Mouse (Mus musculus) gastrocnemius, postnatal 36 days (tissue): ENCODE results near the gene Pex16. TPM values are rescaled to one million over a fixed set of nuclear protein-coding genes. Genes with fewer than 3 reads are reported as not detected.

ENCODE experiments used
- DNase-seq, 2 experiments: peaks; one replicate each; pipeline ENCODE4 v3.0.0; 2022
- intact Hi-C: fragments of 180-260 bp; cut with DNase I; formaldehyde crosslinking; loops from one replicate; pipeline ENCODE4 v1.15.1; 2025
- microRNA-seq, 2 experiments: library from miRNA; unstranded; fragments of <30 nt; microRNA quantifications; one replicate each; pipeline ENCODE4 v1.2.0; 2021
- total RNA-seq, 2 experiments: library from RNA; stranded (reverse); gene quantifications; 2 replicates each; pipeline ENCODE4 v1.2.3; 2021

The Pex16 gene
- total RNA-seq, 2 experiments from 2014 or later: 14.1 to 23.0 TPM

GRCm38 (mm10) chr2:92404737-92405136 is 30.3 kb downstream of the Pex16 start:
- intact Hi-C loops: no loop called here
- no peak for DNase-seq

GRCm38 (mm10) chr2:92405687-92406086 is 31.2 kb downstream of the Pex16 start:
- intact Hi-C loops: no loop called here
- DNase-seq: no peak

- intact Hi-C loops: no loop called here
- no peak for DNase-seq
Measured at GRCm38 (mm10) chr2:92408309-92409045, 34.0 kb downstream of the Pex16 start.

- intact Hi-C loops: no loop called here
Measured at GRCm38 (mm10) chr2:92411705-92412104, 37.2 kb downstream of the Pex16 start.

GRCm38 (mm10) chr2:92421723-92422387 is 47.4 kb downstream of the Pex16 start:
- intact Hi-C loops: no loop called here
- DNase-seq: no peak

More at GRCm38 (mm10) chr2:92411705-92412104, 37.2 kb downstream of the Pex16 start:
- no peak for DNase-seq

- DNase-seq: no peak
- intact Hi-C loops: no loop called here
Measured at GRCm38 (mm10) chr2:92422388-92423135, 48.1 kb downstream of the Pex16 start.

- DNase-seq: no peak
- intact Hi-C loops: no loop called here
Measured at GRCm38 (mm10) chr2:92423156-92423555, 48.7 kb downstream of the Pex16 start.

- peak; percentile 91 to 96 for DNase-seq
- intact Hi-C loops: no loop called here
Measured at GRCm38 (mm10) chr2:92423702-92424461, 49.4 kb downstream of the Pex16 start.

- peak; percentile 46 to 53 for DNase-seq
- intact Hi-C loops: no loop called here
Measured at GRCm38 (mm10) chr2:92424462-92425308, 50.2 kb downstream of the Pex16 start.

GRCm38 (mm10) chr2:92425366-92425765 is 50.9 kb downstream of the Pex16 start:
- no peak for DNase-seq
- intact Hi-C loops: no loop called here

GRCm38 (mm10) chr2:92426426-92426825 is 52.0 kb downstream of the Pex16 start:
- intact Hi-C loops: no loop called here
- DNase-seq: peak in 1 of 2 experiments; percentile 51

GRCm38 (mm10) chr2:92427882-92428281 is 53.4 kb downstream of the Pex16 start:
- DNase-seq: peak; percentile 38 to 50
- intact Hi-C loops: no loop called here

- intact Hi-C loops: loop anchor here (10.0 kb wide), 1 partner anchor 375 kb away; no protein-coding TSS in a partner anchor
- no peak for DNase-seq
Measured at GRCm38 (mm10) chr2:92430089-92430488, 55.6 kb downstream of the Pex16 start.

Small RNA genes lying within 50 kb of the gene (microRNA-seq; reads per million reads assigned to microRNA genes)
- 0 to 0.36 reads per million in 2 experiments for gene Mir7000

Other genes starting within 250 kb of the Pex16 start
- gene Large2, start 193 bp downstream of the Pex16 start, total RNA-seq: under 1 TPM; 0.52 to 0.84 TPM
- under 1 TPM; 0.81 to 0.99 TPM for gene 1700029I15Rik, start 7.9 kb downstream of the Pex16 start, total RNA-seq
- gene Mapk8ip1, start 26.6 kb downstream of the Pex16 start, total RNA-seq: 1 to 10 TPM; 6.9 to 7.2 TPM
- 10 to 100 TPM; 16.9 to 21.9 TPM for gene Cry2, start 59.4 kb downstream of the Pex16 start, total RNA-seq
- gene Slc35c1, start 85.9 kb downstream of the Pex16 start, total RNA-seq: 1 to 10 TPM; 5.0 to 6.3 TPM
- 1 to 10 TPM; 1.2 to 1.4 TPM for gene Chst1, start 225.0 kb downstream of the Pex16 start, total RNA-seq